Mouse (Mus musculus) frontal cortex, postnatal 10 days (tissue): ENCODE results near the gene Pin4.

Experiments used
- DNase-seq, 2 experiments: peaks; one replicate each; pipeline ENCODE4 v3.0.0; 2022; ENCODE audit warnings: low spot score in 2 of 2, mixed read lengths in 1 of 2

The Pin4 gene

GRCm38 (mm10) chrX:102156618-102157422 lies 37.6 kb downstream of the Pin4 start, which contains the start of gene Ercc6l:
TSS of gene Ercc6l (minus strand) at chrX:102157091.
- DNase-seq: peak; percentile 84 to 86

- no peak for DNase-seq
Measured at GRCm38 (mm10) chrX:102157423-102157791, 38.2 kb downstream of the Pin4 start.

- no peak for DNase-seq
Measured at GRCm38 (mm10) chrX:102159778-102160177, 40.5 kb downstream of the Pin4 start.

GRCm38 (mm10) chrX:102160528-102160927 lies 41.3 kb downstream of the Pin4 start:
- no peak for DNase-seq

GRCm38 (mm10) chrX:102163096-102163495 lies 43.8 kb downstream of the Pin4 start:
- no peak for DNase-seq

- no peak for DNase-seq
Measured at GRCm38 (mm10) chrX:102163529-102163928, 44.3 kb downstream of the Pin4 start.

- no peak for DNase-seq
Measured at GRCm38 (mm10) chrX:102166521-102166920, 47.3 kb downstream of the Pin4 start.

- no peak for DNase-seq
Measured at GRCm38 (mm10) chrX:102166986-102167385, 47.7 kb downstream of the Pin4 start.

- DNase-seq: no peak
Measured at GRCm38 (mm10) chrX:102169724-102170123, 50.5 kb downstream of the Pin4 start.

GRCm38 (mm10) chrX:102170135-102170534 lies 50.9 kb downstream of the Pin4 start:
- DNase-seq: no peak

GRCm38 (mm10) chrX:102170900-102171299 lies 51.7 kb downstream of the Pin4 start:
- no peak for DNase-seq

- no peak for DNase-seq
Measured at GRCm38 (mm10) chrX:102175538-102176287, 56.5 kb downstream of the Pin4 start.
